Mouse (Mus musculus) spleen, postnatal 4 days (tissue): Measurements from ENCODE around the gene Unc13a.
"Not testable (repeated sequence)": the region's sequence is repeated elsewhere in the genome, so short reads cannot be mapped to it uniquely, and the experiment has no call there.

Experiments
- DNase-seq, 2 experiments: peaks; one replicate each; pipeline ENCODE4 v3.0.0; 2022; ENCODE audit warnings: low spot score in 2 of 2

The Unc13a gene

GRCm38 (mm10) chr8:71671549-71671965 is at the start of gene Unc13a:
Gene Unc13a, minus strand, starts transcription at chr8:71671757.
- DNase-seq: peak; percentile 90 to 98

- DNase-seq: no peak
Observed at GRCm38 (mm10) chr8:71719928-71720457, 48.4 kb upstream of the Unc13a start.

GRCm38 (mm10) chr8:71719218-71719617 is 47.7 kb upstream of the Unc13a start:
- peak; percentile 84 to 87 for DNase-seq

- DNase-seq: no peak
Observed at GRCm38 (mm10) chr8:71718252-71718651, 46.7 kb upstream of the Unc13a start.

- peak in 1 of 2 experiments; percentile 60 for DNase-seq
Observed at GRCm38 (mm10) chr8:71717096-71717495, 45.5 kb upstream of the Unc13a start.

- DNase-seq: peak in 1 of 2 experiments; percentile 51
Observed at GRCm38 (mm10) chr8:71716561-71717053, 45.0 kb upstream of the Unc13a start.

- no peak for DNase-seq
Observed at GRCm38 (mm10) chr8:71715531-71715930, 44.0 kb upstream of the Unc13a start.

GRCm38 (mm10) chr8:71711574-71711973 is 40.0 kb upstream of the Unc13a start:
- DNase-seq: peak in 1 of 2 experiments; percentile 58

GRCm38 (mm10) chr8:71709800-71710446 is 38.4 kb upstream of the Unc13a start:
- peak; percentile 85 to 95 for DNase-seq

- no peak for DNase-seq
Observed at GRCm38 (mm10) chr8:71709134-71709799, 37.7 kb upstream of the Unc13a start.

GRCm38 (mm10) chr8:71707874-71708273 is 36.3 kb upstream of the Unc13a start:
- peak; percentile 77 to 91 for DNase-seq

- DNase-seq: peak in 1 of 2 experiments; percentile 29
Observed at GRCm38 (mm10) chr8:71703400-71703799, 31.8 kb upstream of the Unc13a start.

- peak in 1 of 2 experiments; percentile 70 for DNase-seq
Observed at GRCm38 (mm10) chr8:71702923-71703322, 31.4 kb upstream of the Unc13a start.

GRCm38 (mm10) chr8:71702087-71702432 is 30.5 kb upstream of the Unc13a start:
- no peak for DNase-seq

- no peak for DNase-seq
Observed at GRCm38 (mm10) chr8:71701414-71702086, 30.0 kb upstream of the Unc13a start, which contains the start of gene B3gnt3. Gene B3gnt3, minus strand, starts transcription at chr8:71701789.

- no peak for DNase-seq
Observed at GRCm38 (mm10) chr8:71700493-71701269, 29.1 kb upstream of the Unc13a start.

- DNase-seq: not testable (repeated sequence)
Observed at GRCm38 (mm10) chr8:71695456-71695855, 23.9 kb upstream of the Unc13a start.

GRCm38 (mm10) chr8:71693166-71694041 is 21.8 kb upstream of the Unc13a start:
- no peak for DNase-seq

- DNase-seq: no peak
Observed at GRCm38 (mm10) chr8:71692509-71692908, 21.0 kb upstream of the Unc13a start.

- DNase-seq: no peak
Observed at GRCm38 (mm10) chr8:71689028-71689427, 17.5 kb upstream of the Unc13a start, which contains the start of gene Insl3. Gene Insl3, plus strand, starts transcription at chr8:71689214.
